Mouse (Mus musculus) CH12.LX (cell line): ENCODE data around the gene Pacs1.

Experiments
- BHLHE40 ChIP-seq: IDR thresholded peaks from 2 replicates; pipeline ENCODE4 v1.6.1; 2011; ENCODE audit warnings: mild to moderate bottlenecking, low read depth, low read length, improper control_type of control experiment
- CTCF ChIP-seq, 2 experiments: IDR thresholded peaks in 1 of 2; conservative IDR thresholded peaks in 1 of 2; 2 replicates each; pipeline ENCODE4 v1.5.1; 2011 to 2012; ENCODE audit warnings: low read depth in 2 of 2, low read length in 2 of 2, improper control_type of control experiment in 1 of 2, inconsistent platforms in 1 of 2, mild to moderate bottlenecking in 1 of 2, moderate library complexity in 1 of 2
- EP300 ChIP-seq: IDR thresholded peaks from 2 replicates; pipeline ENCODE4 v1.6.1; 2011; ENCODE audit warnings: low read length, improper control_type of control experiment
- GABPA ChIP-seq: IDR thresholded peaks from 2 replicates; pipeline ENCODE4 v1.6.1; 2012; ENCODE audit warnings: low read depth, low read length, improper control_type of control experiment, inconsistent platforms; ENCODE audit not compliant: insufficient replicate concordance
- MAX ChIP-seq: IDR thresholded peaks from 2 replicates; pipeline ENCODE4 v1.6.1; 2011; ENCODE audit warnings: low read length, improper control_type of control experiment
- MEF2A ChIP-seq: IDR thresholded peaks from 2 replicates; pipeline ENCODE4 v1.6.1; 2014; ENCODE audit warnings: low read depth, mild to moderate bottlenecking, inconsistent platforms, low read length, improper control_type of control experiment, borderline replicate concordance
- POLR2A ChIP-seq: IDR thresholded peaks from 2 replicates; pipeline ENCODE4 v1.6.1; 2011; ENCODE audit warnings: low read depth, mild to moderate bottlenecking, improper control_type of control experiment, low read length
- POLR2AphosphoS2 ChIP-seq: IDR thresholded peaks from 2 replicates; pipeline ENCODE4 v1.6.1; 2011; ENCODE audit warnings: low read depth, low read length, improper control_type of control experiment
- TBP ChIP-seq: conservative IDR thresholded peaks from 2 replicates; pipeline ENCODE4 v1.6.1; 2011; ENCODE audit warnings: low read depth, low read length, improper control_type of control experiment
- UBTF ChIP-seq: IDR thresholded peaks from 2 replicates; pipeline ENCODE4 v1.6.1; 2012; ENCODE audit warnings: low read depth, mild to moderate bottlenecking, inconsistent platforms, low read length, improper control_type of control experiment, moderate library complexity
- ZC3H11A ChIP-seq: IDR thresholded peaks from 2 replicates; pipeline ENCODE4 v1.6.1; 2012; ENCODE audit warnings: low read depth, mild to moderate bottlenecking, inconsistent platforms, low read length, improper control_type of control experiment

- TF ChIP-seq CTCF (conservative IDR thresholded peaks at IDR 0.05 in 1 of 2, IDR thresholded peaks at IDR 0.05 in 1 of 2; ENCODE audit: low read depth in 2 of 2, low read length in 2 of 2): no peak
- no peak for TF ChIP-seq MAX
- TF ChIP-seq UBTF: no peak
- TF ChIP-seq POLR2A: no peak
- no peak for TF ChIP-seq MEF2A
- no peak for TF ChIP-seq ZC3H11A
- no peak for TF ChIP-seq GABPA
- no peak for TF ChIP-seq TBP
- no peak for TF ChIP-seq EP300
- TF ChIP-seq POLR2AphosphoS2: no peak
- no peak for TF ChIP-seq BHLHE40
Observed at GRCm38 (mm10) chr19:5106074-5106473, 166.8 kb downstream of the Pacs1 start.
